Mouse (Mus musculus): ENCODE results near the gene Zmpste24.
"Not testable (repeated sequence)": the region's sequence is repeated elsewhere in the genome, so short reads cannot be mapped to it uniquely, and the experiment has no call there.

Zmpste24 gene

GRCm38 (mm10) chr4:121097650-121098378, at the start of gene Zmpste24:
Zmpste24 (minus strand) TSS chr4:121098241.
- peak; percentile 95 for DNase-seq (ENCODE audit: low spot score)

- DNase-seq (ENCODE audit: low spot score), result no peak
Observed at GRCm38 (mm10) chr4:121109126-121109525, 11.1 kb upstream of the Zmpste24 start, which contains the start of gene Tmco2. Tmco2 (minus strand) TSS chr4:121109226.

GRCm38 (mm10) chr4:121103304-121103703, 5.3 kb upstream of the Zmpste24 start:
- no peak for DNase-seq (ENCODE audit: low spot score)

DNA sequence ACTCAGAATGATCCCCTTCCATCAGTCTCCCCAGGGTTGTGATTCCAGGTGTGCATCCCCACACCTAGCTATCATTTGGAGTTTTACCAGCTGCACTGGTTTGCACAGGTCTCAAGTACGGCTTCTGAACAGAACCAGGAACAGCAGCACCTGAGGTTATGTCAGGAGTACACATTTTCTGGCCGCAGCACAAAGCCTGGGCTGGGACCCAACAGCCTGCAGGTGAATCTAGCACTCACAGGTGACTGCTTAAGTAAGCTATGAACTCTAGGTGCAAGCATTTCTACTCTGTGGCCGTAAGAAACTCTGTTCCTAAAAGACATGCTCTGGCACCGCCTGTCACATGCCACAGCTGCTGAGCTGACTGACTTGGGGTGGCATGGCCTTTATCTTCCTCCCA, 7.8 kb downstream of the Zmpste24 start:
- no peak for DNase-seq (ENCODE audit: low spot score)

- no peak for DNase-seq (ENCODE audit: low spot score)
Observed at GRCm38 (mm10) chr4:121088696-121089095, 9.3 kb downstream of the Zmpste24 start.

DNA sequence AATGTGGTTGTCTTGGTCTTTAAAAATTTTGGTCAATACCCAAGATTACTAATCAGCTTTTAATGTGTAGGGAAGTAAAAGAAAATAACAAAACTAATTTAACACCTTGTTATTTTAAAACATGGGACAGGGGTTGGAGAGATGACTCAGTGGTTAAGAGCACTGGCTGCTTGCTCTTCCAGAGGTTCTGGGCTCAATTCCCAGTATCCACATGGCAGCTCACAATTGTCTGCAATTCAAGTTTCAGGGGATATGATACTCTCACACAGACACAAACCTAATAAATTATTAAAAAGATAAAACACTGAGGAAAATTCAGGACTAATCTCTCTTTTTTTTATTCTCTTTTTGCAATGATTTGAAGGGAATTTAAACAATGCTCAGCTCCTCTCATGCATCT, 13.5 kb downstream of the Zmpste24 start:
- no peak for DNase-seq (ENCODE audit: low spot score)

GRCm38 (mm10) chr4:121080395-121080794, 17.6 kb downstream of the Zmpste24 start:
- no peak for DNase-seq (ENCODE audit: low spot score)

DNA sequence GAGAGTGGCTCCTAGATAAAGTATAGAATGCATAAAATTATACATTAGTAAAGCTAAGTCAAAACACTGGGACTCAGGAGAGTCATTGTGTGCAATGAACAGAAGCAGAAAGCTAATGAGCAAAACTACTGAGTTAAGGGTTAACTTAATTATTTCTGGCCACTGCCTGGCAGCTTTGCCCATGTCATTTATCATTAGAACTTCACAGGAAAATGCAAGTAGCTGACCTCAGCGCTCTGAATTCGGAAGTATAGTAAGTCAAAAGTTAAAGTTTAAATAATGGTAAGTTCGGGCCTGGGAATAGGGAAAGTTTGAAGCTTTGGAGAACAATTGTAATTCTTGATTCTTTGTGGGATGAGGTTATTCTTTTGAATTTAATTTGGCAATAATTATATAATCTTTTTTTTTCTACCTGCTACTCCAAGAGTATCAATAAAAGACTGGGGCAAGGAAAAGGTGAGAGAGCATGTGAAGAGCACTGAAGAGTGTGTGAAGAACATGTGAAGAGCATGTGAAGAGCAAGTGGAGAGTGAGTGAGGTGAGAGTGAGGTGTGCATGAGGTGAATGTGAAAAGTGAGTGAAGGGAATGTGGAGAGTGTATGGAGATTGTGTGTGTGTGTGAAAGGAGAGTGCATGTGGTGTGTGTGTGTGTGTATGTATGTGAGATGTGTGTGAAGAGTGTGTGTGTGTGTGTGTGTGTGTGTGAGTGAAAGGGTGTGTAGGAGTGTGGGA, 20.0 kb downstream of the Zmpste24 start:
- peak; percentile 16 for DNase-seq (ENCODE audit: low spot score)

DNA sequence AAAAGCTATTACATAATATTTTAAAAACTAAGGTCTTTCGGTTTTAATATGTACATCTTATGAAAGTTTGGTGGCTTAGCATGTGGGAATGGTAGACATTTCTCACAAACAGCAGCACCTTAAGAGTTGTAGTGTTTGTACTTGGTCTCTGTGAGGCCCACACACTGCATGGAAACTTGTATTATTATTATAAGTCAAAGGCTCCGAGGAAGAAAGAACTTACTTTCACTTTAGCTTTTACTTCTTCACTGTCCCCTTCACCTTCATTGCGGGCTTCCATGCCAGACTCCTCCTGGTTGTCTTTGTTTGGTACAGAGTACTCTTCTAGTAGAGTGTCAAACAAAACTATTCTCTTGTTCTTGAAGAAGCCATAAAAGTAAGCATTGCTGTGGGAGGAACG, 23.8 kb downstream of the Zmpste24 start:
- DNase-seq (ENCODE audit: low spot score), result no peak

- DNase-seq (ENCODE audit: low spot score), result no peak
Observed at GRCm38 (mm10) chr4:121065336-121065735, 32.7 kb downstream of the Zmpste24 start.

- DNase-seq (ENCODE audit: low spot score), result not testable (repeated sequence)
Observed at GRCm38 (mm10) chr4:121059218-121059617, 38.8 kb downstream of the Zmpste24 start.

DNA sequence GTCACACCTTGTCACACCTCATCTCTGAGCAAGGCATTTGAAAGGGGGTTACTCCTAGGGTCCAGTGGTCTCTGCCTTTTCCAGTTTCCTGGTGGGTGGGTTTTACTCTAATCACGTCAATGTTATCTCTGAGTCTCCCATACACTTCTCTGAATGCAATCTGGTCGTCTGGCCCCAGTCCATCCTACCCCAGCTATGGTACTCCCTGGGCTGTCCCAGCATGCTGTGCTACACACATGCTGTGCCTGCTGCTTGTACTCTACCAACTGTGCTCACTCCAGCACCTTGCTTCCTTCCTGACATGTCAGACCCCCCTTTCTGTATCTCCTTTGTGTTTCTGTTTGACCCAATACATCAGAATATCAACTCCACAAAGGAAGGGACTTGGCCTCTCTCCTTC, 41.0 kb downstream of the Zmpste24 start:
- DNase-seq (ENCODE audit: low spot score), result no peak

GRCm38 (mm10) chr4:121056342-121056741, 41.7 kb downstream of the Zmpste24 start:
- DNase-seq (ENCODE audit: low spot score), result peak; percentile 50

GRCm38 (mm10) chr4:121052454-121053323, 45.4 kb downstream of the Zmpste24 start:
- no peak for DNase-seq (ENCODE audit: low spot score)

DNA sequence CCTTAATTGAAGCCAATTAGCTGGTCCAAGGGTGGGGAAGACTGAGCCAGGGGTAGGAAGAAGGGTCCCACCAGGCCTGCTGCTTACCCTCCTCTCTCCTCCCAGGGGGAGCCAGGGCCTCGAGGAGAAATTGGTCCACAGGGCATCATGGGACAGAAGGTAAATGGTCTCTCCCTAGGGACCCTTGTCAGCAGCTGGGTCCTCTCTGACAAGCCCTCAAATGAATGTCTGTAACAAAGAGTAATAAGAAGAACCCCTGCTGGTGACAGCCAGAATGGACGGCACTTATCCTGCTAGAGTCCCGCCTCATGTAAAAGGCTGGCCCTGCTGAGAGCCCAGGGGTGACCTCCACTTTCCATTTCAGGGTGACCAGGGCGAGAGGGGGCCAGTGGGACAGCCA, 46.2 kb downstream of the Zmpste24 start:
- DNase-seq (ENCODE audit: low spot score), result peak; percentile 79

DNA sequence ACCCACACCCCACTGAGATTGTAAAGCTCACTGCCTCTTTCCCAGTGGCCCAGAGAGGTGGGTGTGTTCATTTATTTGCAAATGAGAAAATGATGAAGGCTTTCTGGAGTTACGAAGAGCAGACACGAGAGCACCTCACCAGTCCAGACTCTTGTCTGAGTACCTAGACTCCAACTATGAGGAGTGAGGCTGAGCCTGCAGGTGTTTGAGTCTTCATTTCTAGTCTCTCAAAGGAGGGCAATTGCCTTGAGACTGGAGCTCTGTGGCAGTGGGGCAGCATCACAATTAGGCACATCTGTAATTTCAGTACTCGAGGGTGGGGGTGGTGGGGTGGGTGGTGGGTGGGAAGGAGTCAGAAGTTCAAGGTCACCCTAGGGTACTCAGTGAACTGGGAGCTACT, 55.1 kb downstream of the Zmpste24 start:
- DNase-seq (ENCODE audit: low spot score), result no peak

DNA sequence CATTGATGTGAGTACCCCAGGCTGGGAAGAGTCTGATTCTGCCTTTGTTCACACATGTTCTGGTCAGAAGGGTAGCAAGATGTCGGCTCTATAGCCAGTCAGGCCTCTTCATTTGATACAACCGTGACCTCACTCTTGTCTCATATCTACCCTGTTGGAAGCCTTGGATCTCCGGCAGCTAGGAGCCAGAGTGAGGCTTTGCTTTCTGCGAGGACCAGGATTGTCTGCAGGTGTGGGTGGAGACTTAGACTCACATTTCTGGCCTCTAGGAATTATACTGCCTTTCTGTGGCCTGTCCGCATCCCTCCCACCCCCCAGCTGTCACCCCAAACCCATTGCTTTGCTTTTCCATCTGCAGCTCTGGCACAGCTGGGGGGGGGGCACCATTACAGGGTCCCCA, 55.6 kb downstream of the Zmpste24 start:
- DNase-seq (ENCODE audit: low spot score), result no peak

- DNase-seq (ENCODE audit: low spot score), result peak; percentile 81
Observed at GRCm38 (mm10) chr4:121040897-121041671, 57.0 kb downstream of the Zmpste24 start.

- DNase-seq (ENCODE audit: low spot score), result no peak
Observed at GRCm38 (mm10) chr4:121040323-121040722, 57.7 kb downstream of the Zmpste24 start.

DNA sequence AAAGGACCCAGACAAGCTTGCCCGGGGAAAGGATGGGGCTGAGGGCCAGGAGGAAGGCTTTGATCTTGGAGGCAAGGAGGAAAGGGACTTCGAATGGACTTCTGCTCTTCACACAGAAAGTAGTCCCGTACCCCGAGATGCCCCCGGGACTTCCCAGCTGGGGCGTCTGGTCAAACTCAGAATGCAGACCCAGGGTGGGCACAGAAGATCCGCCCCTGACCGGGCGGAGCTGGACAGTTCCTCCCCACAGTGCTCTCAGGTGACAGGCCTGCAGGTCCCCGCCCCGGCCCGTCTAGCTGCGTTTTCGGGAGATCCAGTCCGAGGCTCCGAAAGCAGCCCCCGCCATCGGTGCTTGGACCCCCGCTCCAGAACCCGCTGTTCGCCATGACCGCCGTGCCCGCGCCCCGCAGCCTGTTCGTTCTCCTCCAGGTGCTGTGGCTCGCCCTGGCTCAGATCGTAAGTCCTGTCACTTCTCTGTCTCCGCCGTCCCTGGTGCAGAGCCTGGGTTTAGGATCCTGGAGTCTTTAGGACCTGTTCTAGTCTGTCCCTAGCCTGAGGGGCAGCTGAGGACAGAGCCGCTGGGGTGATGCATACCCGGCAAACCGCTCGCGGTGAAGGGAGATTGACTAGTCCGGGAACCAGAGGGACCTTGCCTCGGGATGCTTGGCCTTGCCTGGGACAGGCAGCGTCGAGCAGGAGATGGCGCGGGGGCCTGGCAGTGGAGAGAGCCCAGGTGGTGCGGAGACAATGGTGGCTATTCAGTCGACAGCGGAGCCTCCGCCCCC, 58.5 kb downstream of the Zmpste24 start, which contains the start of gene Col9a2:
Col9a2 (plus strand) TSS at position 55 of the 785 bp plus-strand sequence.
- peak; percentile 53 for DNase-seq (ENCODE audit: low spot score)

GRCm38 (mm10) chr4:121033006-121033405, 65.0 kb downstream of the Zmpste24 start:
- no peak for DNase-seq (ENCODE audit: low spot score)

Data from retina, embryonic 14.5 days (tissue).